Mouse (Mus musculus) MEL (cell line): Measurements from ENCODE around the gene Ptpn14. TPM values are rescaled to one million over a fixed set of nuclear protein-coding genes. Genes with fewer than 3 reads are reported as not detected.
"Not testable (repeated sequence)": the region's sequence is repeated elsewhere in the genome, so short reads cannot be mapped to it uniquely, and the experiment has no call there.

ENCODE experiments used
- DNase-seq: peaks from one replicate; pipeline ENCODE4 v3.0.0; 2011; ENCODE audit warnings: low read depth, low spot score
- H3K27ac ChIP-seq: 2 replicates; pipeline ENCODE4 v1.5.1; 2012; ENCODE audit warnings: low read depth, mild to moderate bottlenecking, control low read depth, low read length, moderate library complexity; ENCODE audit not compliant: control insufficient read depth
- H3K27me3 ChIP-seq, 2 experiments: fragments of 150-350 bp in 1 of 2; sonication (generic) in 1 of 2; 2 replicates each; pipeline ENCODE4 v1.6.1; 2012; ENCODE audit warnings: low read length in 2 of 2, mild to moderate bottlenecking in 2 of 2, improper control_type of control experiment in 1 of 2, moderate library complexity in 1 of 2; ENCODE audit not compliant: insufficient read depth in 2 of 2, control insufficient read depth in 1 of 2
- H3K36me3 ChIP-seq, 2 experiments: 2 replicates each; pipeline ENCODE4 v1.6.1; 2012 to 2014; ENCODE audit warnings: low read length in 2 of 2, improper control_type of control experiment in 1 of 2, inconsistent platforms in 1 of 2, mild to moderate bottlenecking in 1 of 2; ENCODE audit not compliant: insufficient read depth in 2 of 2, control insufficient read depth in 1 of 2
- H3K4me1 ChIP-seq, 2 experiments: fragments of 150-350 bp in 1 of 2; sonication (generic) in 1 of 2; 2 replicates each; pipeline ENCODE4 v1.6.1; 2012; ENCODE audit warnings: low read length in 2 of 2, improper control_type of control experiment in 1 of 2, mild to moderate bottlenecking in 1 of 2; ENCODE audit not compliant: insufficient read depth in 2 of 2, control insufficient read depth in 1 of 2
- H3K4me3 ChIP-seq, 2 experiments: fragments of 150-350 bp in 1 of 2; sonication (generic) in 1 of 2; 2 replicates each; pipeline ENCODE4 v1.5.1; 2012; ENCODE audit warnings: low read depth in 2 of 2, low read length in 2 of 2, mild to moderate bottlenecking in 2 of 2, moderate library complexity in 2 of 2, control low read depth in 1 of 2, improper control_type of control experiment in 1 of 2; ENCODE audit not compliant: control insufficient read depth in 1 of 2, insufficient read depth in 1 of 2
- H3K79me2 ChIP-seq: 2 replicates; pipeline ENCODE4 v1.6.1; 2012; ENCODE audit warnings: mild to moderate bottlenecking, low read length, moderate library complexity; ENCODE audit not compliant: control insufficient read depth, poor library complexity, insufficient read depth
- H3K9ac ChIP-seq: 2 replicates; pipeline ENCODE4 v1.6.1; 2012; ENCODE audit warnings: low read depth, mild to moderate bottlenecking, control low read depth, low read length, moderate library complexity; ENCODE audit not compliant: control insufficient read depth, poor library complexity, severe bottlenecking
- H3K9me3 ChIP-seq: fragments of 150-350 bp; sonication (generic); replicated peaks from 2 replicates; pipeline ENCODE4 v1.6.1; 2012; ENCODE audit warnings: mild to moderate bottlenecking, low read length, improper control_type of control experiment, moderate library complexity; ENCODE audit not compliant: insufficient read depth
- BHLHE40 ChIP-seq: IDR thresholded peaks from 2 replicates; pipeline ENCODE4 v1.6.1; 2012; ENCODE audit warnings: low read depth, mild to moderate bottlenecking, inconsistent platforms, low read length, improper control_type of control experiment, borderline replicate concordance
- CTCF ChIP-seq, 3 experiments: IDR thresholded peaks in 2 of 3; conservative IDR thresholded peaks in 1 of 3; 2 replicates each; pipeline ENCODE4 v1.5.1; 2011 to 2012; ENCODE audit warnings: low read length in 3 of 3, low read depth in 2 of 3, mild to moderate bottlenecking in 2 of 3, improper control_type of control experiment in 1 of 3, inconsistent platforms in 1 of 3, mixed read lengths in 1 of 3, moderate library complexity in 1 of 3; ENCODE audit not compliant: control insufficient read depth in 1 of 3, insufficient read depth in 1 of 3, poor library complexity in 1 of 3, severe bottlenecking in 1 of 3
- GATA1 ChIP-seq: IDR thresholded peaks from 2 replicates; pipeline ENCODE4 v1.6.1; 2011; ENCODE audit warnings: low read depth, low read length, improper control_type of control experiment
- HCFC1 ChIP-seq: IDR thresholded peaks from 2 replicates; pipeline ENCODE4 v1.6.1; 2012; ENCODE audit warnings: low read depth, mild to moderate bottlenecking, inconsistent platforms, low read length, improper control_type of control experiment, moderate library complexity
- MYC ChIP-seq: IDR thresholded peaks from 2 replicates; pipeline ENCODE4 v1.6.1; 2011; ENCODE audit warnings: low read depth, mild to moderate bottlenecking, low read length, improper control_type of control experiment, moderate library complexity
- SIN3A ChIP-seq: IDR thresholded peaks from 2 replicates; pipeline ENCODE4 v1.6.1; 2012; ENCODE audit warnings: low read length, improper control_type of control experiment, inconsistent platforms
- TBP ChIP-seq: IDR thresholded peaks from 2 replicates; pipeline ENCODE4 v1.8.0; 2011; ENCODE audit warnings: low read depth, low read length, improper control_type of control experiment
- polyA plus RNA-seq, 2 experiments: library from polyadenylated mRNA; stranded (reverse) in 1 of 2; unstranded in 1 of 2; fragments of >175 nt in 1 of 2; fragments of >200 nt in 1 of 2; gene quantifications; 2 replicates each; pipeline versions ENCODE4 v1.2.1 to v1.2.4; 2012; ENCODE audit warnings: low replicate concordance in 2 of 2, low read depth in 1 of 2; ENCODE audit not compliant: insufficient read length in 2 of 2, insufficient read depth in 1 of 2, missing spikeins in 1 of 2
- total RNA-seq: library from RNA; depleted of rRNA; stranded (reverse); fragments of 300-350 nt; gene quantifications from 2 replicates; pipeline ENCODE4 v1.2.3, GENCODE M21; 2012

Ptpn14 gene
- total and polyA plus RNA-seq, 3 experiments: 0.62 to 1.0 TPM; not detected in 1

DNA sequence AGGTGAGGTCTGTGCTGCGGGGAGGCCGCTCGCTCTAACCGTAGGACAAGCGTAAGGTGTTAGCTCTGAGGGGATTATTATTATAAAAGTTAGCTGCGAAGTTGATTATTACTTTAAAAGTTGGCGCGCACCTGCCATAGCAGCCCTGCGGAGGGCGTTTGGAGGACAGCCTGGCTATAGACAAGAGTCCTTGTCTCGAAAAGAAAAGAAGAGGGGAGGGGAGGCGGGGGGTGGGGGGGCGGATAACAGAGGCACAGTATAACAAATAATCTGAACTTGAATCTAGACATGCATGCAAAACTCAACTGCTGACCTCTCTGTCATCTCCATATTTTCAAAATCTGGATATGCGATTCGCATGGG, 39.7 kb upstream of the Ptpn14 start:
- Histone ChIP-seq H3K79me2 (peaks cover 17% of the 10 kb centered on the region), H3K4me3 (peak overlapping the region; percentile 80 to 89)
- TF ChIP-seq MYC: 0 out of 2 replicates have a peak, but pooled peaks have one; percentile 11
- no peak for TF ChIP-seq BHLHE40
- TF ChIP-seq, all 39 proteins: peak for 1
- Histone ChIP-seq H3K4me1 (peaks cover 2 to 12% of the 10 kb centered on the region in 2 experiments; a peak in 3 of 4 replicates), H3K9ac (peak overlapping the region; percentile 75), H3K27ac (peak overlapping the region; percentile 50; the same call in 1 of the 2 replicates), H3K27me3 (no peaks in the 10 kb centered on the region; a peak in 1 of 4 replicates), H3K9me3 (no peaks in the 10 kb centered on the region), H3K36me3 (peaks cover 7 to 23% of the 10 kb centered on the region in 2 experiments)
- no peak for DNase-seq

DNA sequence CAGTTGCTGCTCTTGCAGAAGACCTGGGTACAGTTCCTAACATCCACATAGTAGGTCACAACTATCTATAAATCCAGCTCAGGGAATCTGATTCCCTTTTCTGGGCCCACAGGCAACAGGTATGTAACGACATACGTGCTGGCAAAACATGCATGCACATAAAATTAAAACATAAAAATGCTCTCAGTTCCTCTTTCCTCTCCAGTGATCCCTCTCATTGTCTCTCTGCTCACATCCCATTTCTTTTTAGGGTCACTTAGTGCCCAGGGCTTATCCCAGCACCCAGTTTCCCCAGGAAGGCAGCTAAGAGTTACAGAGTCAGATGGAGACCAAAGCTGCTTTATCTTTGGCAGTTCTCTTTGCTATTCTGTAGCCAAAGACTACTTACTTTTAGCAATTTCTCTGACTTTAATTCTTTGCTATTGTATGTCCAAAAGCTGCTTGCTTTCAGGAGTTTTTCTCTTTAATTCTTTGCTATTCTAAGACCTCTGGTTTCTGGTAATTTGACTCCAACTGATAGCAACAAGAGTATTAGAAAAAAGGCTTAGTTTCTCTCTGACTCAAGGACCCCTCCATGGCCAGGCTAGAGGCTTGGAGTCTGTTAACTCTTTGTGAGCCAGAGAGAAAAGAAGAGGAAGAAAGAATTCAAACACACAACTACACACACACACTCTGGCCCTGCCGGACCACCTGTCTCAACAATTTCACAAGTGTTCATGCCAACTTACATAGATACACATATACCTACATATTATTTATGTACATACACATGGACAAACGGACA, 38.8 kb upstream of the Ptpn14 start:
- Histone ChIP-seq H3K4me1 (peaks cover 1 to 12% of the 10 kb centered on the region in 2 experiments; a peak in 3 of 4 replicates), H3K27ac (no peak overlapping the region), H3K36me3 (peaks cover 1 to 23% of the 10 kb centered on the region in 2 experiments), H3K9me3 (no peaks in the 10 kb centered on the region)
- TF ChIP-seq GATA1 (no peak), SIN3A (peak; percentile 36; the same call in 1 of the 2 replicates)
- TF ChIP-seq, all 39 proteins: peak for 1
- H3K4me3 ChIP-seq: no peak overlapping the region; a peak in 1 of 4 replicates
- H3K9ac ChIP-seq: peak overlapping the region; percentile 22; the same call in 1 of the 2 replicates
- no peaks in the 10 kb centered on the region; a peak in 1 of 4 replicates for H3K27me3 ChIP-seq
- peaks cover 17% of the 10 kb centered on the region for H3K79me2 ChIP-seq
- peak; percentile 39 for DNase-seq

DNA sequence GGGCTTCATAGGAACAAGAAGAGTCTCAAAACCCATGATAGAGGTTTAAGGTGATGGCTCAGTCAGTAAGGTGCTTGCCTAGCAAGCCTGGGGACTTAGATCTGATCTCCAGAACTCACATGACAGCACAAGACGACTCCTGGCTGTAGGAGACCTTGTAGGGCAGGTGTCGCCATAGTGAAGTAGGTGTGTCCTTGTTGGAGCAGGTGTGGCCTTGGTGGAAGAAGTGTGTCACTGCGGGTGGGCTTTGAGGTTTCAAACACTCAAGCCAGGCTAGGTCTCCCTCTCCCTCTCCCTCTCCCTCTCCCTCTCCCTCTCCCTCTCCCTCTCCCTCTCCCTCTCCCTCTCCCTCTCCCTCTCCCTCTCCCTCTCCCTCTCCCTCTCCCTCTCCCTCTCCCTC, 35.6 kb upstream of the Ptpn14 start:
- H3K9ac ChIP-seq, H3K27me3 ChIP-seq, H3K4me1 ChIP-seq, DNase-seq, H3K36me3 ChIP-seq, H3K4me3 ChIP-seq, H3K9me3 ChIP-seq, H3K79me2 ChIP-seq, H3K27ac ChIP-seq: not testable (repeated sequence)

DNA sequence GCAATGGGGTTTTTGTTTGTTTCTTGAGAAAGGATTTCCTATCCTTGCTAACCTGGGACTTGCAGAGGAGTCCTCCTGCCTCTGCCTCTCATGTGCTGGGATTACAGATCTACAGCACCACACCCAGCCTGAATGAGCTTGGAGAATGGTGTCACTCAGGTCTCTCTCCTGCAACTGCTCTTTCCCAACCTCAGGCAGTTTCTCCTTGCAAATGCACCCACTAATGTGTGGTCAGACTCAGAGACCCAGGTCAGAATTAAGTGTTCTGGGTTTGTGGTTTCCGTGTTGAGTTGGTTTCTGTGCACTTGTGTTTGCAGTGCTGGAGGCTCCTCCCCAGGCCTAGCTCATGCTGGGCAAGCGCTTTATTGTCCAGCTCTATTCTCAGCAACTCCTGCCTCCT, 33.7 kb upstream of the Ptpn14 start:
- no peak overlapping the region for H3K4me3 ChIP-seq
- H3K27ac ChIP-seq: no peak overlapping the region
- no peak for TF ChIP-seq HCFC1
- TF ChIP-seq TBP: no peak
- no peak for TF ChIP-seq CTCF (IDR thresholded peaks at IDR 0.05 in 2 of 3, conservative IDR thresholded peaks at IDR 0.05 in 1 of 3; ENCODE audit: control insufficient read depth in 1 of 3, insufficient read depth in 1 of 3, low read depth in 2 of 3, low read length in 3 of 3, poor library complexity in 1 of 3, severe bottlenecking in 1 of 3)
- no peaks in the 10 kb centered on the region for H3K4me1 ChIP-seq
- no peak for DNase-seq
- no peaks in the 10 kb centered on the region for H3K79me2 ChIP-seq
- H3K9ac ChIP-seq: no peak overlapping the region
- no peaks in the 10 kb centered on the region for H3K36me3 ChIP-seq
- no peaks in the 10 kb centered on the region for H3K9me3 ChIP-seq
- no peaks in the 10 kb centered on the region; a peak in 1 of 4 replicates for H3K27me3 ChIP-seq
